Mouse (Mus musculus) lung, adult 10 weeks (tissue): Measurements from ENCODE around the gene Pink1. TPM values are rescaled to one million over a fixed set of nuclear protein-coding genes. Genes with fewer than 3 reads are reported as not detected.

Experiments
- polyA plus RNA-seq: library from polyadenylated mRNA; stranded (reverse); fragments of 350-450 nt; fragmentation: Illumina TruSeq; extraction: RNeasy Lipid Tissue Mini Kit (QIAGEN cat#74804); gene quantifications from one replicate; pipeline ENCODE4 v1.2.3, GENCODE M21; 2014; ENCODE audit warnings: low read depth, low replicate concordance; ENCODE audit not compliant: insufficient read depth

Gene Pink1
- polyA plus RNA-seq = 155 TPM

GRCm38 (mm10) chr4:138326077-138326695, at the start of gene Pink1:
Pink1 (minus strand) TSS chr4:138326307.

GRCm38 (mm10) chr4:138367641-138368497, 41.8 kb upstream of the Pink1 start, which contains the start of gene Cda:
Cda (minus strand) TSS chr4:138367992.

GRCm38 (mm10) chr4:138304340-138305104, 21.6 kb downstream of the Pink1 start, which contains the start of gene Ddost:
Ddost (plus strand) TSS chr4:138304730.

Other genes with a start within 250 kb of the Pink1 start
- 80.4 TPM for gene Hp1bp3, start 110.0 kb downstream of the Pink1 start, polyA plus RNA-seq
- gene Sh2d5, start 75.9 kb downstream of the Pink1 start, polyA plus RNA-seq = not detected
- 0.30 TPM for gene Kif17, start 75.9 kb downstream of the Pink1 start, polyA plus RNA-seq
- gene Ddost, start 21.6 kb downstream of the Pink1 start, polyA plus RNA-seq = 111 TPM
- 5.6 TPM for gene Cda, start 41.7 kb upstream of the Pink1 start, polyA plus RNA-seq
- gene Fam43b, start 70.2 kb upstream of the Pink1 start, polyA plus RNA-seq = not detected
- 10.8 TPM for gene Mul1, start 108.4 kb upstream of the Pink1 start, polyA plus RNA-seq
- 21.5 TPM for gene Camk2n1, start 128.0 kb upstream of the Pink1 start, polyA plus RNA-seq